In genomic region chr8:122110240-122110866, GRCm38 (mm10) we compare ENCODE assay signal across 7 mouse cellular contexts.
A peak's percentile ranks its signal among the peaks of the same experiment; 100 is the strongest.
DNase-seq lines count a peak whose midpoint lies in the region; ATAC-seq and TF ChIP-seq lines count a peak whose summit lies in the region.

No protein-coding gene starts in this region.

- H3K9ac ChIP-seq in hindbrain, postnatal 0 days (replicated peaks; ENCODE audit: low read length): no peak overlapping the region

- no peak for TF ChIP-seq CTCF in hindbrain, postnatal 0 days (IDR thresholded peaks at IDR 0.05; ENCODE audit: low read depth)
- no peak for TF ChIP-seq CTCF in E14TG2a.4 (conservative IDR thresholded peaks at IDR 0.05; ENCODE audit: low read length)

- no peak overlapping the region for H3K4me3 ChIP-seq in hindbrain, postnatal 0 days (ENCODE audit: low read length)
- H3K4me3 ChIP-seq in hindbrain, embryonic 10.5 days: no peak overlapping the region
- H3K4me3 ChIP-seq in E14TG2a.4 (replicated peaks; ENCODE audit: low read length) (peak overlapping the region; percentile 48), myocyte (no peak overlapping the region)

- no peaks in the 10 kb centered on the region for H3K79me2 ChIP-seq in myocyte (ENCODE audit: control insufficient read depth, insufficient read depth)

- no peak overlapping the region for H3K27ac ChIP-seq in hindbrain, postnatal 0 days
- H3K27ac ChIP-seq in hindbrain, embryonic 10.5 days: no peak overlapping the region

- no peak overlapping the region for H3K4me2 ChIP-seq in hindbrain, postnatal 0 days (ENCODE audit: low read depth, low read length)
- H3K4me2 ChIP-seq in myocyte (ENCODE audit: low read depth): peak overlapping the region; percentile 20

- peak; percentile 46; the same call in 1 of the 2 replicates for ATAC-seq in hindbrain, postnatal 0 days

- no peak for TF ChIP-seq POLR2A in myocyte (IDR thresholded peaks at IDR 0.05; ENCODE audit: insufficient read length, low read depth)

- H3K27me3 ChIP-seq in hindbrain, postnatal 0 days (ENCODE audit: insufficient read depth, low read length): no peaks in the 10 kb centered on the region
- H3K27me3 ChIP-seq in hindbrain, embryonic 10.5 days (ENCODE audit: insufficient read depth, poor library complexity, severe bottlenecking): peaks cover 9% of the 10 kb centered on the region; the same call in 1 of the 2 replicates
- H3K27me3 ChIP-seq in E14TG2a.4 (ENCODE audit: insufficient read depth, low read length) (peaks cover 11% of the 10 kb centered on the region), myocyte (ENCODE audit: control insufficient read depth, insufficient read depth, insufficient read length) (no peaks in the 10 kb centered on the region)

- H3K4me1 ChIP-seq in hindbrain, postnatal 0 days (ENCODE audit: insufficient read depth, low read length): peaks cover 9% of the 10 kb centered on the region; the same call in 1 of the 2 replicates
- peaks cover 33% of the 10 kb centered on the region for H3K4me1 ChIP-seq in hindbrain, embryonic 10.5 days (replicated peaks)
- H3K4me1 ChIP-seq in E14TG2a.4 (replicated peaks; ENCODE audit: low read depth, low read length): peaks cover 40% of the 10 kb centered on the region

- no peaks in the 10 kb centered on the region for H3K36me3 ChIP-seq in hindbrain, postnatal 0 days (ENCODE audit: insufficient read depth, low read length)
- no peaks in the 10 kb centered on the region for H3K36me3 ChIP-seq in hindbrain, embryonic 10.5 days
- H3K36me3 ChIP-seq in E14TG2a.4 (ENCODE audit: insufficient read depth, low read length) (no peaks in the 10 kb centered on the region), myocyte (ENCODE audit: control insufficient read depth, insufficient read depth) (no peaks in the 10 kb centered on the region)

- DNase-seq in hindbrain, postnatal 0 days (ENCODE audit: low spot score): peak; percentile 33
- DNase-seq in hindbrain, embryonic 10.5 days (ENCODE audit: low spot score): no peak
- peak; percentile 83 for DNase-seq in ZHBTc4 (ENCODE audit: low read depth, low spot score)
- DNase-seq in layer of hippocampus, adult 11-12 months (ENCODE audit: low spot score): no peak
- DNase-seq in spleen, postnatal 14 days (ENCODE audit: low spot score in 2 of 2): no peak

- no peak overlapping the region for H3ac ChIP-seq in myocyte (ENCODE audit: control insufficient read depth, insufficient read length)

- H3K9me3 ChIP-seq in hindbrain, postnatal 0 days (ENCODE audit: low read length): no peaks in the 10 kb centered on the region
- no peaks in the 10 kb centered on the region for H3K9me3 ChIP-seq in hindbrain, embryonic 10.5 days
- H3K9me3 ChIP-seq in E14TG2a.4 (ENCODE audit: low read length): peaks cover 6% of the 10 kb centered on the region

- WGBS in hindbrain, postnatal 0 days: 58% methylated on average over 20 of the region's 20 CpGs
- WGBS in hindbrain, embryonic 10.5 days: 73% methylated on average over 20 of the region's 20 CpGs

TF ChIP-seq in myocyte, 11 proteins besides CTCF, POLR2A, EP300 and RAD21:
- TF ChIP-seq MYOG (IDR thresholded peaks at IDR 0.05; ENCODE audit: control insufficient read depth in 1 of 3, insufficient read depth in 1 of 3, insufficient read length in 2 of 3, low read depth in 2 of 3): peak in 1 of 3 experiments; percentile 89
- no peak for TF ChIP-seq USF1 (IDR thresholded peaks at IDR 0.05; ENCODE audit: low read depth)
- TF ChIP-seq TCF3 (IDR thresholded peaks at IDR 0.05; ENCODE audit: insufficient read length, low read depth): no peak
- TF ChIP-seq MAX (IDR thresholded peaks at IDR 0.05; ENCODE audit: low read depth): no peak
- peak; percentile 47 for TF ChIP-seq REST (IDR thresholded peaks at IDR 0.05; ENCODE audit: insufficient read depth, insufficient read length)
- TF ChIP-seq SRF (IDR thresholded peaks at IDR 0.05; ENCODE audit: control insufficient read depth, insufficient read length, low read depth): no peak
- no peak for TF ChIP-seq E2F4 (IDR thresholded peaks at IDR 0.05; ENCODE audit: insufficient read depth)
- peak in 2 of 3 experiments; percentile 70 to 84 for TF ChIP-seq MYOD1 (IDR thresholded peaks at IDR 0.05; ENCODE audit: control insufficient read depth in 1 of 3, insufficient read length in 2 of 3, low read depth in 2 of 3)
- peak; percentile 68 for TF ChIP-seq TCF12 (IDR thresholded peaks at IDR 0.05; ENCODE audit: insufficient read depth, poor library complexity, severe bottlenecking)
- no peak for TF ChIP-seq POLR2AphosphoS2 (IDR thresholded peaks at IDR 0.05; ENCODE audit: insufficient read length, low read depth)
- no peak for TF ChIP-seq CEBPB (IDR thresholded peaks at IDR 0.05; ENCODE audit: insufficient read depth, poor library complexity, severe bottlenecking)

Comparison
In these comparisons a context has a peak if more than half of its experiments do, and no peak if none do; other contexts are left out.
1. DNase-seq: peak in hindbrain, postnatal 0 days (single experiment) and ZHBTc4 (single experiment); none in hindbrain, embryonic 10.5 days (single experiment), layer of hippocampus, adult 11-12 months (single experiment) and spleen, postnatal 14 days (0 of 2).